Mouse (Mus musculus) liver, embryonic 11.5 days (tissue): Measurements from ENCODE around the gene Cacnb4. TPM values are rescaled to one million over a fixed set of nuclear protein-coding genes. Genes with fewer than 3 reads are reported as not detected.

Experiments
- ATAC-seq: fragments of 200-750 bp; cut with Nextera tagmentation; replicated peaks from 2 replicates; pipeline ENCODE4 v1.8.0; 2017; ENCODE audit warnings: moderate number of reproducible peaks, mild to moderate bottlenecking, moderate TSS enrichment, moderate library complexity; ENCODE audit not compliant: low FRiP score
- DNase-seq: peaks from one replicate; pipeline ENCODE4 v3.0.0-alpha.2; 2017; ENCODE audit warnings: low spot score
- H3K27ac ChIP-seq: fragments of 300-500 bp; sonication (generic); 2 replicates; pipeline ENCODE4 v1.5.1; 2014; ENCODE audit warnings: mild to moderate bottlenecking, low read depth, low read length, control low read depth
- H3K27me3 ChIP-seq: fragments of 300-500 bp; sonication (generic); replicated peaks from 2 replicates; pipeline ENCODE4 v1.6.1; 2014; ENCODE audit warnings: low read length, mixed read lengths; ENCODE audit not compliant: control insufficient read depth, insufficient read depth
- H3K36me3 ChIP-seq: fragments of 300-500 bp; sonication (generic); 2 replicates; pipeline ENCODE4 v1.6.1; 2014; ENCODE audit warnings: mild to moderate bottlenecking, low read length, moderate library complexity, mixed read lengths; ENCODE audit not compliant: control insufficient read depth, insufficient read depth
- H3K4me1 ChIP-seq: fragments of 300-500 bp; sonication (generic); replicated peaks from 2 replicates; pipeline ENCODE4 v1.6.1; 2014; ENCODE audit warnings: low read length, mixed read lengths; ENCODE audit not compliant: control insufficient read depth, insufficient read depth
- H3K4me2 ChIP-seq: fragments of 300-500 bp; sonication (generic); 2 replicates; pipeline ENCODE4 v1.6.1; 2014; ENCODE audit warnings: mild to moderate bottlenecking, control low read depth, moderate library complexity
- H3K4me3 ChIP-seq: fragments of 300-500 bp; sonication (generic); 2 replicates; pipeline ENCODE4 v1.5.1; 2014; ENCODE audit warnings: low read depth, low read length, control low read depth
- H3K9ac ChIP-seq: fragments of 300-500 bp; sonication (generic); 2 replicates; pipeline ENCODE4 v1.6.1; 2014; ENCODE audit warnings: low read depth, low read length, control low read depth
- H3K9me3 ChIP-seq: fragments of 300-500 bp; sonication (generic); 2 replicates; pipeline ENCODE4 v1.6.1; 2016; ENCODE audit warnings: low read length, inconsistent platforms, mixed read lengths; ENCODE audit not compliant: control insufficient read depth
- WGBS: fragments of 180-500 bp; shearing (Covaris S2); extraction: QIAGEN DNeasy Blood & Tissue Kit; methylation state at CpG from one replicate; pipeline ENCODE4 v1.1.7; 2014; 5-methylcytosine and 5-hydroxymethylcytosine counted together
- polyA plus RNA-seq: library from polyadenylated mRNA; unstranded; fragments of >200 nt; fragmentation: Nextera tagmentation; extraction: Ambion mirVana; gene quantifications from 2 replicates; pipeline ENCODE4 v1.2.1, GENCODE M21; 2014

The Cacnb4 gene
- polyA plus RNA-seq, 1 experiment from 2014 or later, result 0.69 TPM

- no peaks in the 10 kb centered on the region for H3K9me3 ChIP-seq
- DNase-seq, result no peak
- no peaks in the 10 kb centered on the region for H3K36me3 ChIP-seq
- WGBS, result 62% methylated on average over 7 of the region's 7 CpGs
- H3K27ac ChIP-seq, result no peak overlapping the region
- no peak overlapping the region for H3K4me2 ChIP-seq
- H3K9ac ChIP-seq, result no peak overlapping the region
- H3K4me1 ChIP-seq, result no peaks in the 10 kb centered on the region; the same call in 1 of the 2 replicates
- no peaks in the 10 kb centered on the region for H3K27me3 ChIP-seq
- H3K4me3 ChIP-seq, result no peak overlapping the region
- no peak for ATAC-seq
Measured at GRCm38 (mm10) chr2:52561137-52561536, 115.5 kb downstream of the Cacnb4 start.

DNA sequence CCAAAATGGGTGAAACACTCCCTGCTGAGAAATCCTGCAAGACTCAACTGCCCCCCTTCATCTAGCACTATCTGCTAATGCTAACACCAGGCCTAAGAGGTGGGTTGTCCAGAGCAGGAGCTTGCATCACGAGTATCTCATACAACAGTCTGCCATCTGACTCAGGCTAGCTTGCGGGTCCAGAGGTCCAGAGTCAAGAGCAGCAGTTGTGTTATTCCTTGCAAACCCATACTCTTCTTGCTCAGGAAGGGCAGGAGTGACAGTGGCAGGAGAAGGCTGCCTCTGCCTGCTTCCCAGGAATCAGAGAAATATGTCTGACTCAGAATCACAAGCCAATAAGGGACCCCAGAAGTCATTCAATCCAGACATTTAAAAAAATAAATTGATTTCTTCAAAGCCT, 116.4 kb downstream of the Cacnb4 start:
- Histone ChIP-seq H3K9ac (no peak overlapping the region), H3K4me2 (no peak overlapping the region), H3K9me3 (no peaks in the 10 kb centered on the region), H3K27me3 (no peaks in the 10 kb centered on the region), H3K4me3 (no peak overlapping the region), H3K27ac (no peak overlapping the region), H3K4me1 (no peaks in the 10 kb centered on the region; the same call in 1 of the 2 replicates), H3K36me3 (no peaks in the 10 kb centered on the region)
- 66% methylated on average over 2 of the region's 2 CpGs for WGBS
- DNase-seq (no peak), ATAC-seq (no peak)

GRCm38 (mm10) chr2:52558411-52558810, 118.2 kb downstream of the Cacnb4 start:
- Histone ChIP-seq H3K9me3 (no peaks in the 10 kb centered on the region), H3K4me2 (no peak overlapping the region), H3K36me3 (no peaks in the 10 kb centered on the region), H3K27me3 (no peaks in the 10 kb centered on the region), H3K9ac (no peak overlapping the region), H3K4me3 (no peak overlapping the region), H3K27ac (no peak overlapping the region), H3K4me1 (no peaks in the 10 kb centered on the region; the same call in 1 of the 2 replicates)
- ATAC-seq (peak; percentile 58), DNase-seq (no peak)
- 45% methylated on average over 8 of the region's 8 CpGs for WGBS

GRCm38 (mm10) chr2:52557503-52558275, 118.9 kb downstream of the Cacnb4 start:
- no peaks in the 10 kb centered on the region; the same call in 1 of the 2 replicates for H3K4me1 ChIP-seq
- H3K27me3 ChIP-seq, result no peaks in the 10 kb centered on the region
- H3K36me3 ChIP-seq, result no peaks in the 10 kb centered on the region
- DNase-seq, result no peak
- H3K4me2 ChIP-seq, result no peak overlapping the region
- no peak for ATAC-seq
- no peaks in the 10 kb centered on the region for H3K9me3 ChIP-seq
- H3K27ac ChIP-seq, result no peak overlapping the region
- no peak overlapping the region for H3K4me3 ChIP-seq
- no peak overlapping the region for H3K9ac ChIP-seq
- WGBS, result 77% methylated on average over 12 of the region's 12 CpGs

DNA sequence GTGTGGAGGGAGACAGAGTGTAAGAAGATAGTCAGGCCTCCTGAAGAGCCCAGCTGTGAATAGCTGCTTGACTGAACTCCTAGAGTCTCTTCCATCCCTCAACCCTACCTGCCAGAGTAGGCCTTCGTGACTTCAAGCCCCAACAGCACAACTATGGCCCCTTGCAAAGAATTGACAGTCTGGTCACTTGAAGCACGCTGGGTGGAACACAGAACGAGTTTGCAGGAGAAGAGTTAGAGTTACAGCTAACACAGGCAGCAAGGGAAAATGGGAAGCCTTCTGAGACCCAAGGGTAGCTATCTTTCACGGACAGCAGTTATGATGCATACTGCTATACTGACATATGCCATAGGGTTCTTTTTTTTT, 119.7 kb downstream of the Cacnb4 start:
- no peaks in the 10 kb centered on the region for H3K27me3 ChIP-seq
- no peak overlapping the region for H3K4me2 ChIP-seq
- 74% methylated on average over 4 of the region's 4 CpGs for WGBS
- H3K4me3 ChIP-seq, result no peak overlapping the region
- no peaks in the 10 kb centered on the region for H3K9me3 ChIP-seq
- H3K27ac ChIP-seq, result no peak overlapping the region
- ATAC-seq (no peak), DNase-seq (no peak)
- H3K9ac ChIP-seq, result no peak overlapping the region
- no peaks in the 10 kb centered on the region; the same call in 1 of the 2 replicates for H3K4me1 ChIP-seq
- H3K36me3 ChIP-seq, result no peaks in the 10 kb centered on the region

DNA sequence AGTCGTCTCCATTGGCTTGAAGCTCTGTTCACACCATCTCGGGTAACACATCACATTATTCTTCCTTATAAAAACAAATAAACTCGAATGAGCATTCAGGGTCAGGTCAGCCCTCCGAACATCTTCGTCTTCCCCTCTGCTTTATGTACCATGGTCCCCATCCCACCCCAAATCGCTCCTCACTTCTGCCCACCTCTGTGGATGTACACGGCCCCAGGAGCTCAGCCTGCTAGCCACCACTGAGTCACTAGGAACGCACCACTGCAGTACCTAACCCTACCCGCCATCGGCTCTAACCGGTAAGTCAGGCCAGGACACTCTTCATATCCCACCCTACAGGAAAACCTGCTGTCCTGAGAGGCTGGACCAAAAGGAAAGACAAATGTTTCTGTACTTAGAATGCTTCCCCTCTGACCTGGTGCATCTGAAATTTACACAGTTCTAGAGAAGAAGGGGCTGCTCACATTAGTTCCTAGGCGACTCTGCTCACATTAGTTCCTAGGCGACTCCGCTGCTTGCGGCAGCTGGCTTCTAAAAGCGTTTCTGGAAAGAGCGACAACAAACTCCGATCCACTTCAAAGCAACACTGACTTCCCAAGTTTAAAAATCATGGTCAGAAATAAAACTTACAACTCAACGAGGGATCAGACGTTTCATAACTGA, 120.2 kb downstream of the Cacnb4 start:
- H3K4me2 ChIP-seq, result no peak overlapping the region
- 86% methylated on average over 20 of the region's 20 CpGs for WGBS
- H3K4me3 ChIP-seq, result no peak overlapping the region
- H3K27ac ChIP-seq, result no peak overlapping the region
- no peak overlapping the region for H3K9ac ChIP-seq
- ATAC-seq, result no peak
- H3K27me3 ChIP-seq, result no peaks in the 10 kb centered on the region
- no peak for DNase-seq
- H3K9me3 ChIP-seq, result no peaks in the 10 kb centered on the region
- no peaks in the 10 kb centered on the region; the same call in 1 of the 2 replicates for H3K4me1 ChIP-seq
- H3K36me3 ChIP-seq, result no peaks in the 10 kb centered on the region

DNA sequence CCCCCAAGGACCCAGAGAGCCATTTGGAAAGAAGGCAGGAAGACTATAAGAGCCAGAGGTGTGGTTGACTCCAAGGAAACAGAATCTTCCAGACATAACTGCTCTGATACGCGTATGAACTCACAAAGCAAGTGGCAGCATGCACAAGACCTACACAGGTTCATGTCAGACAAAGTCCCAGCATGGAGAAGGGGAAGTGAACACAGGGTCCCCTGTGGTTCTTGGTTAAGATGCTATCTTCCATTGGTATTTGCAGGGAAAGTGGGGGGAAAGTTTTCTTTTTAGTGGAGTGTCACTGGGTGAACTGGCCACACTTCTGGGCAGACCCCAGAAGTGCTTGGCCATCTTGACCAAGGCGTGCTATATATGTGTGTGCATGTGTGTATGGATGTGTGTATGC, 128.2 kb downstream of the Cacnb4 start:
- ATAC-seq, result no peak
- Histone ChIP-seq H3K9ac (no peak overlapping the region), H3K9me3 (no peaks in the 10 kb centered on the region), H3K4me1 (no peaks in the 10 kb centered on the region), H3K4me3 (no peak overlapping the region), H3K4me2 (no peak overlapping the region), H3K27ac (no peak overlapping the region), H3K27me3 (no peaks in the 10 kb centered on the region), H3K36me3 (no peaks in the 10 kb centered on the region)
- 80% methylated on average over 3 of the region's 3 CpGs for WGBS
- no peak for DNase-seq

DNA sequence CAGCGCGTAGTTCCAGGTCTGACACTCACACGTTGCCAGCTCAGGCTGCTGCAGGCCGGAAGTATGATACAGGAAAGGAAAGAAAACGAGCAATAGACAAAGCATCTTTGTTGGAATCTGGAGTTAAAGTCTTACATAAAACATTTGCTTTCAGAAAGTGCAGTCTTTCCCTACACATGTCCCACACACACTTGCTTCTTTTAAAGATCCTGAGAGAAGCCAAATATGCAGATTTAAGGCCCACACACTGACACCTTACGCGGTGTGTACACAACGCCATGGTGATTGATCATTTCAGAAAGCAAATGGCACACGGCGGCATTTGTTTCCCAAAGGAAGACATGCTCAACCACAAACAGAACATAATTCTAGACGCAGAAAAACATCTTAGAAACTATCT, 129.3 kb downstream of the Cacnb4 start:
- H3K9ac ChIP-seq, result no peak overlapping the region
- no peak overlapping the region for H3K4me3 ChIP-seq
- H3K27ac ChIP-seq, result no peak overlapping the region
- ATAC-seq, result no peak
- 85% methylated on average over 11 of the region's 11 CpGs for WGBS
- H3K9me3 ChIP-seq, result no peaks in the 10 kb centered on the region
- DNase-seq, result no peak
- no peaks in the 10 kb centered on the region for H3K27me3 ChIP-seq
- H3K36me3 ChIP-seq, result no peaks in the 10 kb centered on the region
- H3K4me1 ChIP-seq, result no peaks in the 10 kb centered on the region
- no peak overlapping the region for H3K4me2 ChIP-seq

DNA sequence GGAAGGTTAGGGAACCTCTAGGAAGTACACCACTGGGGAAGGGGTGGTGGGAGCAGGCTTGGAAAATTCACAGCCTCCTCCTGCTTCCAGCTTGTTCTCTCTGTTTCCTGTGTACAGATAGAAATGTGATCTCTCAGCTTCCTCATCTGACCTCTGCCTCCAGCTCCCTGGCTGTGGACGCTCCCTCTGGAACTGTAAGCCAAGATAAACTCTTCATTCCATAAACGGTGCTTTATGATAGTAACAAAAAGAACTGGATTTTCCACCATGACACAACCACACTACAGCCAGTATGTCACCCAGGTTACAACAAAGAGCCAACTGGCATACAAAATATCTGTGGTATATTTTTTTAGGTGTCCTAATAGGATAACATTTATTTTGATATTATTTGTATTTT, 132.1 kb downstream of the Cacnb4 start:
- no peaks in the 10 kb centered on the region for H3K9me3 ChIP-seq
- 63% methylated on average over 2 of the region's 2 CpGs for WGBS
- no peak overlapping the region for H3K4me3 ChIP-seq
- no peak overlapping the region for H3K4me2 ChIP-seq
- no peaks in the 10 kb centered on the region for H3K4me1 ChIP-seq
- no peaks in the 10 kb centered on the region for H3K27me3 ChIP-seq
- ATAC-seq, result no peak
- no peak for DNase-seq
- H3K9ac ChIP-seq, result no peak overlapping the region
- H3K27ac ChIP-seq, result no peak overlapping the region
- H3K36me3 ChIP-seq, result no peaks in the 10 kb centered on the region
